Mouse (Mus musculus): ENCODE measurements at regions not wholly inside any gene's neighbourhood (a gene's known extent, or its start where the extent isn't known, plus 50 kb on each side); places are given as distances from the start of the nearest gene placed in this dataset.

DNA sequence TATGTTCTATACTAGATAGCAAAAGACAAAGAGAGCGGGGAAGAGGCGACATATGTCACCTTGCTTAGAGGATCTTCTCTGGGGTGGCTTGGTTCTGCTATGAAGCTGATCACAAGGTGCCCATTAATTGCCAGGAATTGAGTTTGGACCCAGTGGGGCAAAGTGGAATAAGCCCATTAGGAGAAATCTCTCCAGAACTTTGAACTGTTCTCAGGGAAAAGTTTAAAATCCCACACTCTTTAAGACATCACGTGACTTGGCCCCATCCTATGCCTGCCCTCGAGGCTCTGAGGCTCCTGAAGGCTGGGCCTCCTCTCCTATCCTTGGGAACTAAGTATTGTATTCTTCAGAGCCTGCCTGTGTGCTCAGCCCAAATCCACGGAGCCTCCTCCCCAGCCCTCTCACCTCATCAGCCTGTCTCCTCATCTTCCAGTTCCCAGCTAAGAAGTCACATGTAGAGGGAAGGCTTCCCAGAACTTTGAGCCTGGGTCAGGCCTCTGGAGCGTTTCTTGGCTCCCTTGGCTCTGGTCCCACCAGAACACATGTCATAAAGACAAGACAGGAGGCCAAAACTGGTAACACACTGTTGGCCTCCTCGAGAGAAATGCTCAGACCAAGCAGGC lies 151.5 kb upstream of the Habp2 start:
- Histone ChIP-seq H3K9ac (ENCODE audit: low read length) (no peak overlapping the region), H3K36me3 (ENCODE audit: control insufficient read depth, insufficient read depth) (no peaks in the 10 kb centered on the region), H3K4me1 (ENCODE audit: control insufficient read depth, insufficient read depth, low read length) (no peaks in the 10 kb centered on the region), H3K27me3 (ENCODE audit: control insufficient read depth, insufficient read depth, low read length) (peaks cover 9% of the 10 kb centered on the region; the same call in 1 of the 2 replicates), H3K27ac (ENCODE audit: low read length) (no peak overlapping the region), H3K4me2 (ENCODE audit: low read depth, low read length) (no peak overlapping the region), H3K4me3 (ENCODE audit: low read length) (no peak overlapping the region), H3K9me3 (replicated peaks; ENCODE audit: control insufficient read depth, low read length) (no peaks in the 10 kb centered on the region)
- ATAC-seq (replicated peaks; ENCODE audit: extremely low read depth, insufficient read depth, low FRiP score), result no peak
- 72% methylated on average over 7 of the region's 7 CpGs for WGBS

DNA sequence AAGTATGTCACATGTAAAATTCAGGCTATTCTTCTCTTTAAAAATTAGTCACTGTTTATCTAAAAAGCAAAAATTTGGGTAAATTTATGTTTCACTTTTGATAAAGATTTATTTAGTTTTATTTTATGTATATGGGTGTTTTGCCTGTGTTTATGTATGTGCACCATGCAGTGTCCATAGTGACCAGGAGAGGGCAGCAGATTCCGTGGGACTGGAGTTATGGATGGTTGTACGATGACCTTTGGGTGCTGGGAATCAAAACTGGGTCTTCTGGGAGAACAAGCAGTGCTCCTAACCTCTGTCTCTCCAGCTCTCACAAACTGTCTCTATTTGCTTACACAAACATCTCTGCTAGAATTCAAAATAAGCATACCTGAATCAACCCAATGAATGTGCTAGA lies 146.4 kb upstream of the Habp2 start:
- 0 out of 2 replicates have a peak, but pooled peaks cover under 1% of the 10 kb centered on the region for H3K27me3 ChIP-seq (ENCODE audit: control insufficient read depth, insufficient read depth, low read length)
- no peak overlapping the region for H3K4me3 ChIP-seq (ENCODE audit: low read length)
- no peak overlapping the region for H3K9ac ChIP-seq (ENCODE audit: low read length)
- H3K9me3 ChIP-seq (replicated peaks; ENCODE audit: control insufficient read depth, low read length), result peaks cover 15% of the 10 kb centered on the region
- no peak overlapping the region for H3K27ac ChIP-seq (ENCODE audit: low read length)
- 0 out of 2 replicates have a peak, but pooled peaks cover 2% of the 10 kb centered on the region for H3K36me3 ChIP-seq (ENCODE audit: control insufficient read depth, insufficient read depth)
- no peak for ATAC-seq (replicated peaks; ENCODE audit: extremely low read depth, insufficient read depth, low FRiP score)
- H3K4me1 ChIP-seq (ENCODE audit: control insufficient read depth, insufficient read depth, low read length), result no peaks in the 10 kb centered on the region
- H3K4me2 ChIP-seq (ENCODE audit: low read depth, low read length), result no peak overlapping the region
- 79% methylated on average over 2 of the region's 2 CpGs for WGBS

DNA sequence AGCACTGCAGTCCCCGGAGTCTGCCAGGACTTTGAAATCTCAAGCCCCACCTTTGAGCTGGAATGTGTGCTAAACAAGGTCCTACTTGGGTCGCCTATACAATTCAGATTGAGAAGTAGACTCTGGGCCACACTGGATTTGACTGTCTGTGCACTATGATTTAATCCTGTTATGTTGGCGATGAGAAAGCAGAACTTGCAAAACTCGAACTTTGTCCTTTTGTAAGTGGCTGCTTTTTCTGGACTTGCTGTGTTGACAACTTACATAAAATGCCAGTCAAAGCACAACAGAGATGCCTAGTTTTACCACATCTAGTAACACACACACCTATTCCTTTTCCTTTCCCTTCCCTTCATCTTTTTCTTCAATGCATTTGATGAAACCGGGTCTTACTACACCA lies 142.7 kb upstream of the Habp2 start:
- H3K36me3 ChIP-seq (ENCODE audit: control insufficient read depth, insufficient read depth), result 0 out of 2 replicates have a peak, but pooled peaks cover 2% of the 10 kb centered on the region
- WGBS, result 79% methylated on average over 5 of the region's 5 CpGs
- no peak overlapping the region for H3K4me3 ChIP-seq (ENCODE audit: low read length)
- no peak for ATAC-seq (replicated peaks; ENCODE audit: extremely low read depth, insufficient read depth, low FRiP score)
- H3K27ac ChIP-seq (ENCODE audit: low read length), result no peak overlapping the region
- no peaks in the 10 kb centered on the region for H3K4me1 ChIP-seq (ENCODE audit: control insufficient read depth, insufficient read depth, low read length)
- H3K9me3 ChIP-seq (replicated peaks; ENCODE audit: control insufficient read depth, low read length), result peaks cover 15% of the 10 kb centered on the region
- no peaks in the 10 kb centered on the region for H3K27me3 ChIP-seq (ENCODE audit: control insufficient read depth, insufficient read depth, low read length)
- no peak overlapping the region for H3K9ac ChIP-seq (ENCODE audit: low read length)
- no peak overlapping the region for H3K4me2 ChIP-seq (ENCODE audit: low read depth, low read length)

DNA sequence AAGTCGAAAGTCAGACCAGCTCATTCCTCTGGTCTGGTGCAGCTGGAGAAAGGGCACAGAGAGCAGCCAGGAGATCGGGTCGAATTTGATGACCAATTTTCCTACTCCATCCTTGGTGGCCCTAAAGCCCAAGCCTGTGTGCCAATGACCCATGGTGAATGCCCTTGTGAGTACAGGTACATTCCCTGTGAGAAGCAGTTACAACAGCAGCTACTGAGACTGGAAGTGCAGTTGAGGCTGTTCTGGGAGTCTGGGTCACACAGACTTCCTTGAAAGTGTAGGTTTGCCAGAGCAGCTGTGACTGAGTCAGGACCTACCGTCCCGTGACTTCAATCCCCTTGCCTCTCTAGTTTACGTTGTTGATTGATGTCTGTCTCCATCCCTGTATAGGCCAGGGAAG lies 129.8 kb upstream of the Habp2 start:
- Histone ChIP-seq H3K27me3 (ENCODE audit: control insufficient read depth, insufficient read depth, low read length) (no peaks in the 10 kb centered on the region), H3K4me3 (ENCODE audit: low read length) (no peak overlapping the region), H3K4me2 (ENCODE audit: low read depth, low read length) (no peak overlapping the region), H3K9me3 (replicated peaks; ENCODE audit: control insufficient read depth, low read length) (no peaks in the 10 kb centered on the region), H3K9ac (ENCODE audit: low read length) (no peak overlapping the region), H3K36me3 (ENCODE audit: control insufficient read depth, insufficient read depth) (no peaks in the 10 kb centered on the region), H3K27ac (ENCODE audit: low read length) (no peak overlapping the region), H3K4me1 (ENCODE audit: control insufficient read depth, insufficient read depth, low read length) (no peaks in the 10 kb centered on the region)
- no peak for ATAC-seq (replicated peaks; ENCODE audit: extremely low read depth, insufficient read depth, low FRiP score)
- 72% methylated on average over 6 of the region's 6 CpGs for WGBS

DNA sequence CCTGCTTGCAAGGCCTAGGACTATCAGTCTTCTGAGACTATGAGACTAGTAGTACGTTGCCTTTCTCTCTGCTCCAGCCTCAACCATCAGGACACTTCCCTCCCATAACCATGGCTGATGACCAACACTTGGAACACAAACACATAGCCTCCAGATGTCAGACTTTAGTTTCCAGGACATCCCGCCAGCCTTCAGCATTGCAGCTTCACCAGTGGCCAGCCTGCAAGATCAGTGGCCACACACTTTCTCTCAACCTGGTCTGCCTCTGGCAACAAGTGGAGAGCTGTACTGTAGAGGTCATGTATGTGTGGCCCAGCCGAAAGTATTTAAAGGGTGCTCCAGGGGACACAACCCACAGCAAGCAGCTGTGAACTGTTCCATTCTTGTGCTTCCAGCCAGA lies 124.8 kb upstream of the Habp2 start:
- H3K36me3 ChIP-seq (ENCODE audit: control insufficient read depth, insufficient read depth), result no peaks in the 10 kb centered on the region
- H3K27me3 ChIP-seq (ENCODE audit: control insufficient read depth, insufficient read depth, low read length), result no peaks in the 10 kb centered on the region
- H3K9me3 ChIP-seq (replicated peaks; ENCODE audit: control insufficient read depth, low read length), result no peaks in the 10 kb centered on the region
- 76% methylated on average over 3 of the region's 3 CpGs for WGBS
- no peak overlapping the region for H3K27ac ChIP-seq (ENCODE audit: low read length)
- H3K4me3 ChIP-seq (ENCODE audit: low read length), result no peak overlapping the region
- ATAC-seq (replicated peaks; ENCODE audit: extremely low read depth, insufficient read depth, low FRiP score), result no peak
- H3K4me2 ChIP-seq (ENCODE audit: low read depth, low read length), result no peak overlapping the region
- H3K4me1 ChIP-seq (ENCODE audit: control insufficient read depth, insufficient read depth, low read length), result no peaks in the 10 kb centered on the region
- no peak overlapping the region for H3K9ac ChIP-seq (ENCODE audit: low read length)

DNA sequence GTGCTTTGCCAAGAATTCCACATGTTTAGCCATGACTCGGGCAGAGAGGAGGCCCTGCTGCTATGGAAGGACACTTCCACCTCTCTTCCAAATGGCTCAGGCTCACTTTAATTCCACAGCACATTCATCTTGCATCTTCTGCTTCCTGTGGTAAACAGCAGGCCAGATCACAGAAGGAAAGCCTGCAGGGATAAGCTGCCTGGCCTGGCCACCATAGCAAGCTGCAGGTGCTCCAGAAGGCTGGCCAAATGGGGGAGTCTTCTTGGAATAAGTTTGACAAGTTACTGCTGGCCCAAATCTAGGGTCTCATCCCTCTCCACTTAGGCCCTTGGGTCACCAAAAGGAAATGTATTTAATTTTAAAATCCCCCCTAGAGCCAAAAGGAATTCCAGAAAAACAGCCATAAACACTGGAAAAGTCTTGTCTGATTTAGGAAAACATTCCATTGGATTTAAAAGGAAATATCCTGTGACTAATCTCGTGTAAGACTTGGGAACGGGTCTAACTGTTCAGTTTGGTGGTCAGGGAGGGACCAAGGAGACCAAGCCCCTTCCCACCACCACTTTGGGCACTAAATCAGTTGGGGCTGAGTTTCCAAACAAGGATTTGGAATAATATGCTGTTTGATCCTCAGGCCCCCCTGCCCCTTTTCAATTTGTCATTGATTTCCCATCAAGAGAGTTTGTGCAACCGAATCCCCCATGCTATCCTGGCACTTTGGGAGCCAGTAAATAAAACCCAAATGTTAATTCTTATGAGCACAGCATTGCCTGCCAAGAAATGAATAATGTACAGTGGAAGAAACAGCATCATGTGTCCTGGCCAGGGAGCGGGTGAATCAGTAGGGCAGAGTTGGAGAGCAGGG lies 117.6 kb upstream of the Habp2 start:
- Histone ChIP-seq H3K4me2 (ENCODE audit: low read depth, low read length) (no peak overlapping the region), H3K9me3 (replicated peaks; ENCODE audit: control insufficient read depth, low read length) (peaks cover 5% of the 10 kb centered on the region), H3K4me1 (ENCODE audit: control insufficient read depth, insufficient read depth, low read length) (no peaks in the 10 kb centered on the region), H3K27me3 (ENCODE audit: control insufficient read depth, insufficient read depth, low read length) (no peaks in the 10 kb centered on the region), H3K4me3 (ENCODE audit: low read length) (no peak overlapping the region), H3K27ac (ENCODE audit: low read length) (no peak overlapping the region), H3K9ac (ENCODE audit: low read length) (no peak overlapping the region), H3K36me3 (ENCODE audit: control insufficient read depth, insufficient read depth) (no peaks in the 10 kb centered on the region)
- no peak for ATAC-seq (replicated peaks; ENCODE audit: extremely low read depth, insufficient read depth, low FRiP score)
- 57% methylated on average over 5 of the region's 5 CpGs for WGBS

DNA sequence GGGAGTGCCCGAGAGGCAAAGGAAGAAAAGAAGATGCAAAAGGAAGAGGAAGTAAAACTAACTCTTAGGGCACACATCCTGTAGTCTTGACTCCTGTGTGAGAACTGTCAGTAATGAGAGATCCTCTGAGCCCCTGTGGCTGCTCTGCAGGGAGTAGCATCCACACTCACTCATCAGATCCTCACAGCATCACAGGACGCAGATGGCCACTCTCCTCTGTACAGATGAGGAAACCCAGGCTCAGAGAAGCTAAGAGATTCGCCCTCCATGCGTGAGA lies 117.0 kb upstream of the Habp2 start:
- no peaks in the 10 kb centered on the region for H3K36me3 ChIP-seq (ENCODE audit: control insufficient read depth, insufficient read depth)
- 64% methylated on average over 4 of the region's 4 CpGs for WGBS

DNA sequence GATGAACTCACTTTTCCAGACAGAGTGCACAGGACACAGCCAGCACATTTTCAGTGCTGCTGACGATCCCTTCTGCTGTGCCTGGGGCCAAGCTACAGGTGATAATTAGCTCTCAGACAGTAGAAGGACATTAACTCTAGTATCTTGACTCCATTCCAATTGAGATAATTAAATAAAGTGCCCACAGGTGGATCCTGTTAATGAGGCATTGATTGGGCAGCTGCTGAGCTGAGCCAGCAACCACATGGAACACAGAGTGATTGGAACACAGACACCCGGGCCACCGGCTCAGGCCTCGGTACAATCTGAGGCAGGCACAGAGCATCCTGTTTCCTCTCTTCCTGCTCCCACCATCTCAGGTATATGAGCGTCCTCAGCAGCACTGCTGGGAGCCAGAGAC lies 114.5 kb upstream of the Habp2 start:
- no peak overlapping the region for H3K4me3 ChIP-seq (ENCODE audit: low read length)
- 34% methylated on average over 5 of the region's 5 CpGs for WGBS
- no peak for ATAC-seq (replicated peaks; ENCODE audit: extremely low read depth, insufficient read depth, low FRiP score)
- no peaks in the 10 kb centered on the region for H3K36me3 ChIP-seq (ENCODE audit: control insufficient read depth, insufficient read depth)
- H3K27ac ChIP-seq (ENCODE audit: low read length), result no peak overlapping the region
- H3K4me2 ChIP-seq (ENCODE audit: low read depth, low read length), result no peak overlapping the region
- peaks cover 6% of the 10 kb centered on the region for H3K9me3 ChIP-seq (replicated peaks; ENCODE audit: control insufficient read depth, low read length)
- H3K27me3 ChIP-seq (ENCODE audit: control insufficient read depth, insufficient read depth, low read length), result no peaks in the 10 kb centered on the region
- no peak overlapping the region for H3K9ac ChIP-seq (ENCODE audit: low read length)
- no peaks in the 10 kb centered on the region for H3K4me1 ChIP-seq (ENCODE audit: control insufficient read depth, insufficient read depth, low read length)

More for the DNA sequence above, 117.0 kb upstream of the Habp2 start:
- H3K9me3 ChIP-seq (replicated peaks; ENCODE audit: control insufficient read depth, low read length), result peaks cover 5% of the 10 kb centered on the region
- no peak overlapping the region for H3K4me3 ChIP-seq (ENCODE audit: low read length)
- H3K9ac ChIP-seq (ENCODE audit: low read length), result no peak overlapping the region
- H3K27me3 ChIP-seq (ENCODE audit: control insufficient read depth, insufficient read depth, low read length), result no peaks in the 10 kb centered on the region
- H3K4me2 ChIP-seq (ENCODE audit: low read depth, low read length), result no peak overlapping the region
- ATAC-seq (replicated peaks; ENCODE audit: extremely low read depth, insufficient read depth, low FRiP score), result no peak
- no peaks in the 10 kb centered on the region for H3K4me1 ChIP-seq (ENCODE audit: control insufficient read depth, insufficient read depth, low read length)
- H3K27ac ChIP-seq (ENCODE audit: low read length), result no peak overlapping the region

DNA sequence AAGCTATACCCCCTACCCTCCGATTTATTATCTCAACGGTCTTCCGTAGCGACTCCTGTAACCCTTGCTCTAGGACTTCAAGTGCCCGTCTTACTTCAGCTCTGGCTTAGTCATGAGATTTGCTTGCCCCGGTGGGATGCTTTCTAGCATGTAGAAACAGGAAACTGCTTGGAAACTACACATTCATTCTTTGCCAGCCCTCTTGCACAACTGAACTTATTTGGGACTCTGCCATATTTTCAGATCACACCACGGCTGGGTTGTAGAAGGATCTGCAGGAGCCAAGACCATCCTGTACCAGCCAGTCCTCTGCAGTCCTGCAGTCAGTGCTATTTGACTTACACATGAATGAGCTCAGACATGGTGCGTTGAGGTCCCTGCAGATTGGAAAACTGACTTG lies 110.9 kb upstream of the Habp2 start:
- Histone ChIP-seq H3K9me3 (replicated peaks; ENCODE audit: control insufficient read depth, low read length) (0 out of 2 replicates have a peak, but pooled peaks cover 2% of the 10 kb centered on the region), H3K9ac (ENCODE audit: low read length) (no peak overlapping the region), H3K36me3 (ENCODE audit: control insufficient read depth, insufficient read depth) (no peaks in the 10 kb centered on the region), H3K27ac (ENCODE audit: low read length) (no peak overlapping the region), H3K27me3 (ENCODE audit: control insufficient read depth, insufficient read depth, low read length) (no peaks in the 10 kb centered on the region), H3K4me2 (ENCODE audit: low read depth, low read length) (no peak overlapping the region), H3K4me1 (ENCODE audit: control insufficient read depth, insufficient read depth, low read length) (no peaks in the 10 kb centered on the region), H3K4me3 (ENCODE audit: low read length) (no peak overlapping the region)
- no peak for ATAC-seq (replicated peaks; ENCODE audit: extremely low read depth, insufficient read depth, low FRiP score)
- WGBS, result 64% methylated on average over 8 of the region's 8 CpGs
